Mouse (Mus musculus) gastrocnemius, postnatal 4 days (tissue): ENCODE results near the gene Gm5244. TPM values are rescaled to one million over a fixed set of nuclear protein-coding genes. Genes with fewer than 3 reads are reported as not detected.

Experiments
- total RNA-seq, 2 experiments: library from RNA; stranded (reverse); gene quantifications; 2 replicates each; pipeline ENCODE4 v1.2.3; 2021

Gm5244 gene
- total RNA-seq, 2 experiments from 2014 or later = not detected

Other genes with a start within 250 kb of the Gm5244 start
- gene Gm4952, start 246.7 kb upstream of the Gm5244 start, total RNA-seq = 1 to 10 TPM in 1 of 2 experiments, not detected in 1; 1.0 TPM
- not detected for gene Glyat, start 213.4 kb upstream of the Gm5244 start, total RNA-seq
- gene Olfr1442, start 176.2 kb upstream of the Gm5244 start, total RNA-seq = not detected
- not detected for gene Olfr1443, start 168.6 kb upstream of the Gm5244 start, total RNA-seq
- gene Keg1, start 150.9 kb upstream of the Gm5244 start, total RNA-seq = under 1 TPM in 1 of 2 experiments, not detected in 1; 0.49 TPM
- gene Cntf, start 81.0 kb upstream of the Gm5244 start, total RNA-seq = 1 to 10 TPM; 2.6 to 3.8 TPM
- gene Zfp91, start 50.6 kb upstream of the Gm5244 start, total RNA-seq = 10 to 100 TPM; 62.2 to 71.0 TPM
- 1 to 10 TPM; 1.5 to 1.9 TPM for gene Lpxn, start 50.5 kb upstream of the Gm5244 start, total RNA-seq
- gene Olfr1444, start 10.6 kb downstream of the Gm5244 start, total RNA-seq = not detected
- gene Olfr1445, start 37.2 kb downstream of the Gm5244 start, total RNA-seq = not detected
- gene Olfr1446, start 46.8 kb downstream of the Gm5244 start, total RNA-seq = not detected
- not detected for gene Olfr1447, start 57.1 kb downstream of the Gm5244 start, total RNA-seq
- gene Olfr1448, start 77.7 kb downstream of the Gm5244 start, total RNA-seq = not detected
- gene Olfr1449, start 84.2 kb downstream of the Gm5244 start, total RNA-seq = not detected
- not detected for gene Olfr1450, start 103.6 kb downstream of the Gm5244 start, total RNA-seq
- not detected for gene Olfr1451, start 148.3 kb downstream of the Gm5244 start, total RNA-seq
- gene Olfr1453, start 181.6 kb downstream of the Gm5244 start, total RNA-seq = not detected
- gene Olfr1454, start 213.9 kb downstream of the Gm5244 start, total RNA-seq = not detected